Mouse (Mus musculus): Measurements from ENCODE around the gene Csnk1d. TPM values are rescaled to one million over a fixed set of nuclear protein-coding genes. Genes with fewer than 3 reads are reported as not detected.
A peak's percentile ranks its signal among the peaks of the same experiment; 100 is the strongest.

Gene Csnk1d
- total RNA-seq (2021), result 10 to 100 TPM; 86.0 to 89.5 TPM

DNA sequence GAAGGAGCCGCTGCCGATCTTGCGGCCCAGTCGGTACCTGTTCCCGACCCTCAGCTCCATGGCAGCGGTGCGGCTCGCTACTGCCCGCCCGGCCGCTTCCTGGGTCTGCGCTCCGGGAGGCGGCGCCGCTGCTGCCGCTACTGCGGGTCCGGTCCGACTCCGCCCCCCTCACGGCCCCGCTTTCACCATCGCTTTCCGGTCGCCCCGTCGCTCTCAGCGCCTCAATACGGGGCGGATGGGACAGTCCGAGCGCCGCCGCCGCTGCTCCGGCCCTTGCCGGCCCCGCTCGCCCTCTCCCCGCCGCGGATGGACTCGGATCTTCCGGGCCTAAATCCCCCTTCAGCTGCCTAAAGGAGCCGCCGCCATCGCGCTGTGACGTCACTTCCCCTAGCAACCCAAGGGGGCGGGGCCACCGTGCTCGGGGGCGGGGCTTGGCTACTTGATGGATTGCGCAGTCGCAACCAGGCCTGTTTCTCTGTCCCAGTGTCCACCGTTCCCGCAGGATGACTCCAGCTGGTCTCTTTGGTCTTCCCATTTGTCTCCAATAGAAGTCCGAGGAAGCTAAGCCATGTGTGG is at the start of gene Csnk1d:
Gene Csnk1d (minus strand): TSS at position 380 of the 576 bp plus-strand sequence.
- intact Hi-C loops (cut with DNase I), result no loop called here
- DNase-seq, result peak; percentile 99 to 100

- intact Hi-C loops (cut with DNase I), result no loop called here
- no peak for DNase-seq
Observed at GRCm38 (mm10) chr11:121039302-121039701, 48.2 kb upstream of the Csnk1d start, which contains the start of gene Cd7. Cd7 (minus strand) TSS chr11:121039418.

DNA sequence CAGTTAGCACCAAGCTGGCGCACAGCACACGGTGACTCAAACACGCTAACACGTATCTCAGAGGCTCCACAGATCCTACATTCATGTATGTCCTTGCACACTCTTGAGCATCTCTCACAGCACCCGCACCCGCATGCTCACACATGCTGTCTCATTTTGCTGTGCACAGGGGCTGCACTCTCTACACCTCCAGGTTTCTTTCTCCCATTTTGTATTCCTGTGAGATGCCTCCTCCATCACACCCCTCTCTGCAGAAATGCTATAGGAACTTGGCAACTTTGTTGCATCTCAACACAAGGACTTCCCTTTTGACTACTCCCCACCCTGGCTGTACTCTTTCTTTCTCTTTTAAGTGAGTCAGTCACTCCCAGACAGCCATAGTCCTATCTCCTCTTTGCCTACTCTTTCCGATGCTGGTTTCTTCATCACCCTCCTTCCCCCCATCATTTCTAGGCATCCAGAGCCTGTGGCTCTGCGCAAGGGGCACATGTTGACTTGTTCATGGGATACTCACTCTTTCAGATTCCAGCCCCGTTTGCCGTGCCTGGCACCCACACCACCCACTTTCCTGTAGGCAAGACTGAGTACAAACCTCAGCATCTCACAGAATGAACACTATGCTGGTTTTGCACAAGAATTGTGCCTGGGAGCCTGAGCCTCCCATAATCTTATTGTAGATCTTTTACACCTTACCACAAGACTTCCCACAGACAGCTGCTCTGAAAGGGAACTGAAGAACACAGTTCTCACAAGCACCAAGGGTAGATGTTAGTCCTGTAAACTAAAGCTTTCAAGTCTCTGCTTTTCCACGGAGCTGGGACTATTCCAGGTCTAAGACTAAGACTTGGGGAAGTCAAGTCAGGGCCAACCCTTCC is 47.5 kb upstream of the Csnk1d start:
- intact Hi-C loops (cut with DNase I), result no loop called here
- no peak for DNase-seq

DNA sequence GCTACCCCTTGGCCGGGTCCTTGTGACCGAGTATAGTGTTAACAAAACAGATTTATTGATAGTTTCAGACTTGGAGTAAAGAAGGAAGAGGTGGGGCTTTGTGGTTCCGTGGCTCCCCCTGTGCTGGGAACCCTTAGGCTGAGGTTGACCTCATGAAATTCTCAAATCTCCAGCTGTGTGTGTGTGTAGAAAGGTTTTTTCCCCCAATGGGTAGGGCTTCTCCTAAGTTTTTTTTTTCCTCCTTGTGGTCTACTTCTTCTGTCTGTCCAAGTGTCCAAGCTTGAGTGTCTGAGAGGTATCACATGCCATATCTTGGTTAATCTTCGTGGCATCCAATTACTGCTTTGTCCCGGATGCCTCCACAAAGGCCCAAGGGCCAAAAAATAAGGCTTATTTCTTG is 42.0 kb upstream of the Csnk1d start:
- intact Hi-C loops (cut with DNase I), result no loop called here
- no peak for DNase-seq

DNA sequence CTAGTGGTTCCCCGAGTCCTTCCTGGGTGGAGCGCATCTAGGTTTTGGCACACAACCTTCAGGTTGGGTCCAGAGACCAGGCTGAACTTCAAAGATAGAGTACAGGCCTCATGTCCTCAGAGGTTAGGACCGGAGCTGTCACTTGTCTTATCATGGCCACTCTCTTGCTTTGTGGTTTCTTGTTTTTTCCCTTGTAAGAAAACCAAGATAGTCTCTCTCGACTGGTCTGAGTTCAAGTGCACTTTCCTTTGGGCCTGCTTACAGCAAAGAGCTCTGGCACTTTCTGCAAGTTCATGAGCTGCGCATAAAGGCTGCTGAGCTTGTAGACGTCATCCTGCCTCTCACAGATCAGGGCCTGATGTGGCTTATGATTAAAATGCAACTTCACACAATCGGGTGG is 36.1 kb upstream of the Csnk1d start:
- DNase-seq, result no peak
- intact Hi-C loops (cut with DNase I), result no loop called here

- DNase-seq, result no peak
- intact Hi-C loops (cut with DNase I), result no loop called here
Observed at GRCm38 (mm10) chr11:121024163-121024562, 33.0 kb upstream of the Csnk1d start.

DNA sequence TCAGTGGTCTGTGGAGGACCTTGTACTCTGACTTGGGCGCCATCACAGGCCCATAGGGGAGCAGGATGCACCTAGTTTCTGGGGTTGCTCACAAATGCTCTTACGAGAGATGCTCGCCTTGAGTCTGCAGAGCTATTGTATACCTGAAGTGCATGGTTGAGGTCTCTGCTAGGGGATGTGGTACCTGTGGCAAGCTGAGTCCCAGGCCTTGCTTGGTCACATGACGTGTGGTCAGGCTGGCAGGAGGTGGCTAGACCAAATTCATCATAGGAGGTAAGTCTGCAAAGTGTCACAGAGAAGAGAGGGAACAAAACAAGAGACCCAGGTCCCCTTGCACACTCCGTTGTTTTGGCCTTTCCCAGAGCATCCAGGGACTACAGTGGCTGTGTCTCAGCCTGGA is 28.4 kb upstream of the Csnk1d start:
- no peak for DNase-seq
- intact Hi-C loops (cut with DNase I), result loop anchor here (5.0 kb wide), 1 partner anchor 98 kb away; the partner anchor contains the start of gene Tex19.2

DNA sequence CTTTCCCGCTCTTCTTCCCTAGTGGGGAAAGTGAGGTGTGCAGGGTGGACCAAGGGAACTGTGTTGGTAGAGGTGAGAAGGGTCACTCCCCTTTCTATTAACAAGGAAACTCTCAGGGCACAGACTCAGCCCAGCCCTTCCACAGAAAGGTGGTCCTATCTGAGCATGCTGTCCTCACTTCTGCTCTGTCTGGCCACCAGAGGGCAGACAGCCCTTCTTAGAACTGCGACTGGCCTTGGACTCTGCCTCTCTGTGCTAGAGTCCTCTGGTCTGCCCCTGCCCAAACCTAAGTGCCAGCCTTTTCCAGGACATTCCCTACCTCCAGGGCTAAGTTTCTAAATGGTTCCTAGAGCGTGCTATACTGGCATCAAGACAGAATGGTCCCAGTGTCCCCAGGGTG is 26.6 kb upstream of the Csnk1d start:
- intact Hi-C loops (cut with DNase I), result loop anchor here (1.0 to 5.0 kb wide), 3 partner anchors 24 to 183 kb away; partner anchors contain the start of gene Tex19.2
- peak; percentile 76 to 81 for DNase-seq

DNA sequence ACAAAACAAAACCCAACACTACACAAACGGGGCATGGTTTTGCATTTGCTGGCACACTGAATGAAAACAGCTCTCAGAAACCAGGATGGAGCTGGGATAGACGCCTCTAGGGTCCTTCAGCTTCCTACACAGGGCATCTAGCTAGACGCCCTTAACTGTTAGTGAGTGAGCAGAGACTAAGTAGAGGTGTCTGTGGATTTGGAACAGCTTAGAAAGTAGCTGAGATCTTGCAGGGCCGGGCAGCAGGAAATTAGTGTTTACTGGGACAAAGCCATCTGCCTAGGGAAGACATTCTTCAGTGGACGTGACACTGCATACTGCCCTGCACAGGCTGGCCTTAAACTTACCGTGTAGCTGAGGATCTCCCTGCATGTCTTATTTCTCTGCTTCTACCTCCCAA is 24.3 kb upstream of the Csnk1d start:
- intact Hi-C loops (cut with DNase I), result loop anchor here (5.0 kb wide), 1 partner anchor 102 kb away; the partner anchor contains the start of gene Tex19.2
- no peak for DNase-seq

- peak; percentile 76 to 78 for DNase-seq
- intact Hi-C loops (cut with DNase I), result loop anchor here (5.0 kb wide), 1 partner anchor 102 kb away; the partner anchor contains the start of gene Tex19.2
Observed at GRCm38 (mm10) chr11:121014896-121015300, 23.8 kb upstream of the Csnk1d start.

DNA sequence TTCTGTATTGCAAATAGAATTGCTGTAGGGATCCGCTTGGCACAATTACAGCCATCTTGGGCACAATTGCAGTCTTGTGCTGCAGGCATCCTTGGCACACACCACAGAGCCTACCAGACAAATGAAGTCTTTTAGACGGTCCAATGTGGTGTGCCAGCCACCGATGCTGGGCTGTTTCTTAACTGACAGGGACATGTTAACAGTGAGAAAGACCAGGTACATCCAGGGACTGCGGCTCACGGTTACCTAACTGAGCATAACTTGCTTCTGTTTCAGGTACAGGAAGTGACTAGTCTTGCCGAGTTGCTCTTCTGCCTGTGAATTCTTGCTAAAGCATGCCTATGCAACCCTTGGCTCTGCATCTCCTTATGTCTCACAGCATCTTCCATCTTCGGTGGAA is 22.5 kb upstream of the Csnk1d start:
- no peak for DNase-seq
- intact Hi-C loops (cut with DNase I), result no loop called here

DNA sequence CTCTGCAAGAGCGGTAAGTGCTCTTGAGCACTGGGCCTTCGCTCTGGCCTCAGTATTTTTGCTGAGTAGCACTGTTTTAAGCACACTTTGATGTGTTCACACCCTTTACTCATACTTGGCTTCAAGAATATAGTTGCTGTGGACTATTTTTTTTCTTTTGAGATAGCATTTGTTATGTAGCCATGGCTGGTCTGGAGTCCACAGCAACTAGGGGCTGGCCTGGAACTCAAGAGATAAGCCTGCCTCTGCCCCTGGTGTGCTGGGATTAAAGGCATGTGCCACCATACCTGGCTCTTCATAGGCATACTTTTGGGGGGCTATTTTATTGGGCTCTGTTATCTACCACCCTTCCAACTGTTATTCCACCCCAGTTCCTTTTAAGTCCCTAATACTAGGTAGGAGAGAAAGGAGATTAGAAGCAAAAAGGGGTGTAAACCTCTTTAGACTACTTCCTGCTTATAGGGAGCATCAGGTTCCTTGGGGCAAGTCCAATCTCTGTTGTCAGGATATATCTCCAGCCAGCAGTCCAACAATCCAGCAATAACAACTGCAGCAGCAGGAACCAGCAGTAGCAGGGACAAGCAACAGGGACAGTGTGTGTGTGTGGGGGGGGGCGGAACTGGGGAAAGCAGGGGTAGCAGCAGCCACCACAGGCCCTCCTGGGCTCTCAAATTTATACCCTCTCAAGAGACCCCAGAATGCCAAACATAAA is 19.1 kb upstream of the Csnk1d start:
- intact Hi-C loops (cut with DNase I), result no loop called here
- no peak for DNase-seq

- DNase-seq, result no peak
- intact Hi-C loops (cut with DNase I), result no loop called here
Observed at GRCm38 (mm10) chr11:121006184-121006583, 15.1 kb upstream of the Csnk1d start.

DNA sequence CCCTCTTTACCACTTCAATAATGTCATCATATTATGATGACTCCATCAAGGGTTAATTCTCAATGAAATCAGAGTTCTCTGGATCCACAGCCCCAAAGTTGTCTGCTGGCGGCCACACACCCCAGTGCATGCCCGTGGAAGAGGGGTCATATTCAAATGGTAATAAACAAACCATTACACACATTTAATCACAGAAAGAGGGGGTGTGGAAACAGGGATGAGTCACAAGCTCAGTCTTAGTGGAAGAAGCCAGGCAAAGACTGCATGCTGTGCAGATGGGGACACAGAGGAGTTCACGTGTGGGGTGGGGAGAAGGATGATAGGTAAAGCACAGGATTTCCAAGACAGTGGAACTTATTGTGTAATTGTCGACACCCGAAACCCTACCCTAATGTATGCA is 13.2 kb upstream of the Csnk1d start:
- intact Hi-C loops (cut with DNase I), result no loop called here
- DNase-seq, result no peak

DNA sequence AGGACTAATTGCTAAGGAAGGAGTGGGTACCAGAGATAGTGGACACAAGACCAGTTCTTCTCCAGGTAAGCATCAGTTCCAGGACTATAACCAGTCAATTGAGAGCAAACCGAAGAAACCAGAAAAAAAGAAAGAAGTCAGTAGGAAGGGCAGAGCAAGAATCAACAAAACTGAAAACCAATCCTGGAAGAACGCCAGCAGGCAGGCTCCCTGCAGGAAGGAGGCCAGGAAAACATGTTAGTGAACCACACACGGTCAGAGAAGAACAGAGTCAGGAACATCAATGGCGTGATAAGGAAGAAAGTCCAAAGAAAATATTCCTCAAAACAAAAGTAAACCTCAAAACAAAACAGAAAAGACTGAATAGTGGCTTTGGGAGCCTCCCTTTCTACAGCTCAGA is 10.8 kb upstream of the Csnk1d start:
- peak; percentile 45 to 48 for DNase-seq
- intact Hi-C loops (cut with DNase I), result no loop called here

DNA sequence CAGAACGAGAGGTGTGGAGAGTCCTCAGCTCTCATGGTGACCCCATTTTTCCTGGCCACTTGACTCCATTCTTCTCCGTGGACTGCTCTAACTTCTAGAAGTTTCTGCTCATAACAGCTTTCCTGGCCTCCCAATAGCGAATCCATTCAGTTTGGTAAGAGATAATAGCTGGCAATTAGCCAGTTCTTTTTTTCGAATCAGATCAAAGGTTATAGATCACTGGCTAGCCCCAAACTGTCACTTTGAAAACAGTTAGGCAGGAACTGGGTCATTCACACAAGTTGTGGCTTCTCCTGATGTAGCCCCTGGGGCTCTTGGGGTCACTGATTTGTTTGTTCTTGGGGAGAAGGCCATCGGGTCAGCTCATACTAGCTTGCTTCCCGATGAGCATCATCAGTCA is 3.6 kb upstream of the Csnk1d start:
- intact Hi-C loops (cut with DNase I), result no loop called here
- DNase-seq, result no peak

GRCm38 (mm10) chr11:120993586-120993985 is 2.5 kb upstream of the Csnk1d start:
- no peak for DNase-seq
- intact Hi-C loops (cut with DNase I), result no loop called here

GRCm38 (mm10) chr11:120993080-120993479 is 1.9 kb upstream of the Csnk1d start:
- intact Hi-C loops (cut with DNase I), result no loop called here
- DNase-seq, result no peak

- peak; percentile 58 to 68 for DNase-seq
Observed at GRCm38 (mm10) chr11:120991791-120992190, 661 bp upstream of the Csnk1d start.

GRCm38 (mm10) chr11:120990126-120990781 is 876 bp downstream of the Csnk1d start:
- peak; percentile 59 to 70 for DNase-seq
- intact Hi-C loops (cut with DNase I), result no loop called here

More at GRCm38 (mm10) chr11:120991791-120992190, 661 bp upstream of the Csnk1d start:
- intact Hi-C loops (cut with DNase I), result no loop called here

DNA sequence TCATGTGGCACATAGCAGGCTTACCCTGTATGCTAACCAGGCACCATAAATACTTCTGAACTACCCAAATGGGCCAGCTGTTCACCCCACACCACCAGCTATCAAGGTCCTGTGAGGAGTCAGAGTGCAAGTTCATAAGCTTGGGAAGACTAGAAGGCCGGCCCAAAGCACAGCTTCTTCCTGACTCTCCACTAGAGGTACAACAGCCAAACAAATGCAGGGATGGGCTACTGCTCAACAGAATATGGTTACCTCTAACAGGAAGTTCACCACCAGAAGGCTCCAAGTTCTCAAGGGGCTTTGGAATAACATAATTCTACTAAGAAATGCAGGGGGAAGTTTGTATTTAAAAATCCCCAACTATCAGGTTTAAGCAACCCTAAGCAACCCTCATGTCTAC is 1.6 kb downstream of the Csnk1d start:
- intact Hi-C loops (cut with DNase I), result no loop called here
- DNase-seq, result no peak

Data from heart, postnatal 10 days (tissue).